In genomic region chr11:104392153-104392552, GRCm38 (mm10) we compare ENCODE assay signal across 24 mouse cellular contexts.
"Had no signal": no experiment of that assay in that cellular context is flagged by ENCODE, and none has a peak within 500 bp of the region (broad histone marks: within the 10 kb centered on the region; RNA-seq: fewer than 3 reads in every experiment).

No protein-coding gene starts in this region.

- H3K27ac ChIP-seq: gastrocnemius, adult 2 months; heart, embryonic 10.5 days; hindbrain, embryonic 10.5 days; hindbrain, embryonic 12.5 days; hindbrain, embryonic 14.5 days; intestine, embryonic 15.5 days; layer of hippocampus, adult 2 months; left cerebral cortex, adult 2 months; limb, embryonic 10.5 days; limb, embryonic 12.5 days had no signal

- H3K27me3 ChIP-seq: heart, embryonic 12.5 days; hindbrain, embryonic 12.5 days; intestine, embryonic 15.5 days; limb, embryonic 12.5 days had no signal

- ATAC-seq: hindbrain, embryonic 16.5 days; inflammation-experienced regulatory T-cells, adult 6 months; intestine, embryonic 15.5 days; intestine, postnatal 0 days had no signal

- H3K36me3 ChIP-seq: hindbrain, embryonic 12.5 days; intestine, embryonic 15.5 days had no signal

- H3K4me1 ChIP-seq: heart, embryonic 10.5 days; hindbrain, embryonic 10.5 days; hindbrain, embryonic 12.5 days; intestine, embryonic 15.5 days; limb, embryonic 10.5 days; limb, embryonic 12.5 days had no signal

- H3K9ac ChIP-seq: heart, embryonic 12.5 days; hindbrain, embryonic 12.5 days; hindbrain, embryonic 14.5 days; intestine, embryonic 15.5 days; limb, embryonic 12.5 days had no signal

- H3K4me2 ChIP-seq: heart, embryonic 12.5 days; hindbrain, embryonic 12.5 days; hindbrain, embryonic 14.5 days; intestine, embryonic 15.5 days; limb, embryonic 12.5 days had no signal

- DNase-seq: gastrocnemius, adult 2 months; gastrocnemius, postnatal 10 days; gastrocnemius, postnatal 25 days; heart, adult 18-20 months; heart, postnatal 10 days; heart, postnatal 4 days; kidney, adult 18-20 months; kidney, adult 8-10 months; kidney, postnatal 10 days; kidney, postnatal 25 days; kidney, postnatal 4 days had no signal

- H3K9me3 ChIP-seq: heart, embryonic 10.5 days; heart, embryonic 12.5 days; hindbrain, embryonic 10.5 days; hindbrain, embryonic 12.5 days; intestine, embryonic 15.5 days; limb, embryonic 10.5 days; limb, embryonic 12.5 days had no signal

- H3K4me3 ChIP-seq: gastrocnemius, adult 2 months; heart, embryonic 10.5 days; heart, embryonic 12.5 days; hindbrain, embryonic 10.5 days; hindbrain, embryonic 12.5 days; intestine, embryonic 15.5 days; layer of hippocampus, adult 2 months; left cerebral cortex, adult 2 months; limb, embryonic 10.5 days; limb, embryonic 12.5 days had no signal
